Mouse (Mus musculus): ENCODE measurements at regions not wholly inside any gene's neighbourhood (a gene's known extent, or its start where the extent isn't known, plus 50 kb on each side); places are given as distances from the start of the nearest gene placed in this dataset.

DNA sequence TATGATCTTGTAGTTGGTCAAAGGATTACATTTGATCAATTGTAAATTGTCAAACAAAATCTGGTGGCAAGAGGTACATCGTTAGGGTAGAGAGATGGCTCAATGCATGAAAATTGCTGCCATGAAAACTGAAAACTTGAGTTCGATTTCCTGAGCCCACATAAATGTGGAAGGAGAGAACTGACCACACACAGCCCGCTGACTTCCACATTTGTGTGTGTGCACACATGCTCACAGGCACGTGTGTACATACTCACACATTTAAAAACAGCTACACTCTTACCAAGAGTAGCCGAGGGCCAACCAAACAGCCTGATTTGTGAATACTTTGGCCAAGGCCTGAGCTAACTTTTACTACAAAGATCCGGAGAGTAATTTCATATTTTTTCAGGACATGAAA is 60.5 kb upstream of the Smg1 start:
- ATAC-seq = no peak

DNA sequence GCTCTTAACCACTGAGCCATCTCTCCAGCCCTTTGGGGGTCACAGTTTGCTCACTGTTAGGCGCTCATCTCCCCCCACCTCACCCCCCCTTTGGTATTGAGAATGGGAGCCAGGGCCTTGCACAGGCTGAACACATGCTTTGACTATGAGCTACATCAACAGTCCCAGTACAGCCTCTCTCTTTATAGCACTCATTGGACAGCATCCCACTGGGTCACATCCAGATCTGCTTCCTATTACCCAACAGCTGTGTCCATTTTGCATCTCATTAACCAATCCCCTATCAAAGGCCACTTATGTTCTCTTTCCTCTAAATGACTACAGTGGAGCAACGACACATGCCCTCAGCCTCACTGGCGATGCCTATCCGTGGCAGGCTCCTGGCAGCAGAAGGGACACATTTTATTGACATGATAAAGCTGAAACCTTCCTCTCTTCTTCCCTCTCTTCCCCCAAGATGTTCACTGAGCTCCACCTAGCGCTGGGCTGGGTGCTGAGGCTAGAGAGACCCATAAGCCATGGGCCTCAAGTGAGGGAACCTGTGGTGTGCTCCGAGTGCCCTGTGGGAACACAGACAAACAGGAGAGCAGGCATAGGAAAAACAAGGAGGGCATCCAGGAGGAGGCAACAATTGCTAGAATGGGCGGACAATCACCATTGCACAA is 57.3 kb upstream of the Smg1 start:
- H3K4me3 ChIP-seq (ENCODE audit: low read depth, low read length) = no peak overlapping the region
- no peaks in the 10 kb centered on the region for H3K36me3 ChIP-seq (ENCODE audit: control insufficient read depth, insufficient read depth, low read length)
- DNase-seq (ENCODE audit: low spot score) (peak; percentile 56), ATAC-seq (peak; percentile 35; the same call in 1 of the 2 replicates)
- no peaks in the 10 kb centered on the region for H3K9me3 ChIP-seq (replicated peaks; ENCODE audit: control insufficient read depth, low read length)
- no peaks in the 10 kb centered on the region for H3K27me3 ChIP-seq (replicated peaks; ENCODE audit: control insufficient read depth, insufficient read depth, low read length)
- H3K27ac ChIP-seq (ENCODE audit: low read depth, low read length) = no peak overlapping the region
- no peak overlapping the region for H3K4me2 ChIP-seq (ENCODE audit: low read length)
- no peak overlapping the region for H3K9ac ChIP-seq (ENCODE audit: low read length)
- WGBS = 58% methylated on average over 7 of the region's 7 CpGs
- H3K4me1 ChIP-seq (ENCODE audit: control insufficient read depth, insufficient read depth, low read length) = peaks cover 6% of the 10 kb centered on the region; the same call in 1 of the 2 replicates

More for the DNA sequence above, 60.5 kb upstream of the Smg1 start:
- H3K4me1 ChIP-seq (ENCODE audit: control insufficient read depth, insufficient read depth, low read length) = no peaks in the 10 kb centered on the region
- no peaks in the 10 kb centered on the region for H3K9me3 ChIP-seq (replicated peaks; ENCODE audit: control insufficient read depth, low read length)
- no peak overlapping the region for H3K27ac ChIP-seq (ENCODE audit: low read depth, low read length)
- no peak overlapping the region for H3K9ac ChIP-seq (ENCODE audit: low read length)
- 90% methylated on average over 6 of the region's 6 CpGs for WGBS
- no peak overlapping the region for H3K4me3 ChIP-seq (ENCODE audit: low read depth, low read length)
- H3K27me3 ChIP-seq (replicated peaks; ENCODE audit: control insufficient read depth, insufficient read depth, low read length) = no peaks in the 10 kb centered on the region
- H3K4me2 ChIP-seq (ENCODE audit: low read length) = no peak overlapping the region
- no peak for DNase-seq (ENCODE audit: low spot score)
- no peaks in the 10 kb centered on the region for H3K36me3 ChIP-seq (ENCODE audit: control insufficient read depth, insufficient read depth, low read length)

DNA sequence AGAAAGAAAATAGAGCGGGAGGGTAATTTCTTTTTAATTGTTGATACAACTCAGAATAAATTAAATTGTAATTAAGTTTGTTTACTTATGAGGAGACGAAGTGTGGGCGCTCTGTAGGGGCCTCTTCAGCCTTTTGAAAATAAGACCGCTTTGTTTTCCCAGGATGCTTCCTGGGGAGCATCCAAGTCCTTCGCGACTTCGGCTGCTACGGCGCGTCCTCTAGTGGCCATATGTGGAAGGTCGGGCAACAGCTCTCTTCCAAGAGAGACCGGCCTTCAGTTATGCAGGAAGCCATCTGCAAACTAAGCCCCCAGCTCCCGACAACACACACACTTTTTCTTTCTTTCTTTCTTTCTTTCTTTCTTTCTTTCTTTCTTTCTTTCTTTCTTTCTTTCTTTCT is 54.1 kb upstream of the Smg1 start:
- Histone ChIP-seq H3K27me3 (replicated peaks; ENCODE audit: control insufficient read depth, insufficient read depth, low read length) (no peaks in the 10 kb centered on the region), H3K9me3 (replicated peaks; ENCODE audit: control insufficient read depth, low read length) (no peaks in the 10 kb centered on the region), H3K4me1 (ENCODE audit: control insufficient read depth, insufficient read depth, low read length) (peaks cover 6% of the 10 kb centered on the region; the same call in 1 of the 2 replicates), H3K27ac (ENCODE audit: low read depth, low read length) (no peak overlapping the region), H3K4me2 (ENCODE audit: low read length) (peak overlapping the region; percentile 33), H3K4me3 (ENCODE audit: low read depth, low read length) (no peak overlapping the region), H3K9ac (ENCODE audit: low read length) (no peak overlapping the region), H3K36me3 (ENCODE audit: control insufficient read depth, insufficient read depth, low read length) (no peaks in the 10 kb centered on the region)
- DNase-seq (ENCODE audit: low spot score) (peak; percentile 95), ATAC-seq (peak; percentile 84)
- 2% methylated on average over 13 of the region's 13 CpGs for WGBS

DNA sequence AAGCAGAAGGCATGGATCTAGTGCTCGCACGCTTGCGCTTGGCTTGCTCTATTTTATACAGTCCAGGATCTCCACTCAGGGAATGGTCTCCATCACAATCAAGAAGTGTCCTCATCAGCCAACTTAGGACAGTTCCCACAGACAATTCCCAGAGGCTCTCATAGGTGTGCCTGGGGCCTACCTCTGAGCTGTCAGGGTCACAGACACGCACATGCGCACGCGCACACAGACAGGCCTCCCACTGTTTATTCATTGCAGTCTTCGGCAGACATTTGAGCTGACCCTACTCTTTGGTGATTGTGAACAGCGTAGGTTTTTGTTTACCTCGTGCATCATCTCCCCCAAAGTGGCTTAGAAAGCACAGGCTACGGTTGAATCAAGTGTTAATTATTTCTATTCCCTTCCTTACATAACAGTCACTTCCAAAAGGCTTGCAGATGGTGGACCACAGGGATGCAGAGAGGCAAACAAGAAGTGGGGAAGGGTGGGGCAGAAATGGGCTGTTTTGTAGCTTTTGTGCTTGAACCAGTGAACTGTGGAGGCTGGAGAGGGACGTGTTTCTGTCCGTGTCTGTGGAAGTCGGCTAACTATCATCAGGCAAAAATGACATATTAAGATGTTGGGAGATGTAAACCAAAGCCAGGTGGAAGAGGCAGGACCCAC is 53.5 kb upstream of the Smg1 start:
- DNase-seq (ENCODE audit: low spot score) (peak; percentile 17), ATAC-seq (peak; percentile 35; the same call in 1 of the 2 replicates)
- 52% methylated on average over 14 of the region's 14 CpGs for WGBS
- H3K9me3 ChIP-seq (replicated peaks; ENCODE audit: control insufficient read depth, low read length) = no peaks in the 10 kb centered on the region
- H3K27ac ChIP-seq (ENCODE audit: low read depth, low read length) = no peak overlapping the region; the same call in 1 of the 2 replicates
- peaks cover 6% of the 10 kb centered on the region; the same call in 1 of the 2 replicates for H3K4me1 ChIP-seq (ENCODE audit: control insufficient read depth, insufficient read depth, low read length)
- no peak overlapping the region for H3K4me3 ChIP-seq (ENCODE audit: low read depth, low read length)
- no peaks in the 10 kb centered on the region for H3K27me3 ChIP-seq (replicated peaks; ENCODE audit: control insufficient read depth, insufficient read depth, low read length)
- no peak overlapping the region for H3K9ac ChIP-seq (ENCODE audit: low read length)
- H3K36me3 ChIP-seq (ENCODE audit: control insufficient read depth, insufficient read depth, low read length) = no peaks in the 10 kb centered on the region
- peak overlapping the region; percentile 33 for H3K4me2 ChIP-seq (ENCODE audit: low read length)

DNA sequence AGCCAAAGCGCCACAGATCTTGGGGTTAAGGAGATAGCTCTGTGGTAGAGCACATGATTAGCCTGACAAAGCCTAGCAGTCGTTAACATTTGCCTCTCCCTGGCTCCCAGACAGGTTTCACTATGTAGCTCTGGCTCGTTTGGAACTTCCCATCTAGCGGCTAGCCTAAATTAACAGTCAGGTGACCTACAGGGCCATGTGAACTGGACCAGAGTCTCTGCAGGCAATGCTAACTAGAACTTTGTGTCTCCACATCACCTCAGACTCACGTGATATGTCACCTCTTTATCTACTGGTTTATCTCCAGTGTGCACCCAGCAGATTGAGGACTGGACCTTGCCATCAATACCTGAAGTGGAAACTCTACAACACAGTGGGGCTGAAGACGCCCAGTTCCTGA is 52.4 kb upstream of the Smg1 start:
- no peak overlapping the region for H3K4me2 ChIP-seq (ENCODE audit: low read length)
- no peak overlapping the region for H3K27ac ChIP-seq (ENCODE audit: low read depth, low read length)
- no peak overlapping the region for H3K9ac ChIP-seq (ENCODE audit: low read length)
- 76% methylated on average over 6 of the region's 6 CpGs for WGBS
- no peaks in the 10 kb centered on the region for H3K27me3 ChIP-seq (replicated peaks; ENCODE audit: control insufficient read depth, insufficient read depth, low read length)
- H3K4me1 ChIP-seq (ENCODE audit: control insufficient read depth, insufficient read depth, low read length) = peaks cover 6% of the 10 kb centered on the region; the same call in 1 of the 2 replicates
- no peak overlapping the region for H3K4me3 ChIP-seq (ENCODE audit: low read depth, low read length)
- ATAC-seq = no peak
- no peak for DNase-seq (ENCODE audit: low spot score)
- no peaks in the 10 kb centered on the region for H3K36me3 ChIP-seq (ENCODE audit: control insufficient read depth, insufficient read depth, low read length)
- H3K9me3 ChIP-seq (replicated peaks; ENCODE audit: control insufficient read depth, low read length) = no peaks in the 10 kb centered on the region

DNA sequence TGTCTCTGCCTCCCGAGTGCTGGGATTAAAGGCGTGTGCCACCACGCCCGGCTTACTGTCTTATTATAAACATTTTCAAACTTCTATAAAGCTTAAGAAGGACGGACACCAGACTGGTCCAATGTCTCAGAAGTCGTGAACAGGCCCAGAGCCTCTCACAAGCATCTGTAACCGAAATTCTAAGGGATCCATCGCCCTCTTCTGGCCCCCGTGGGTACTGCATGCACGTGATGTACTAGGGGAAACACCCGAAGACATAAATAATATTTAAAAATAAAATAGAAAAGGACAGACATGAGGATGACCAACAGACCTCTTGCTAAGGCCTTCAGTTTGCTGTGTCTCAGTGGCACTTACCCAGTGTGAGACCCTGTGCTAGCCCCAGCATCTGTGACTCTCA is 51.8 kb upstream of the Smg1 start:
- WGBS = 78% methylated on average over 11 of the region's 11 CpGs
- Histone ChIP-seq H3K27me3 (replicated peaks; ENCODE audit: control insufficient read depth, insufficient read depth, low read length) (no peaks in the 10 kb centered on the region), H3K4me1 (ENCODE audit: control insufficient read depth, insufficient read depth, low read length) (peaks cover 6% of the 10 kb centered on the region; the same call in 1 of the 2 replicates), H3K4me2 (ENCODE audit: low read length) (no peak overlapping the region), H3K9me3 (replicated peaks; ENCODE audit: control insufficient read depth, low read length) (no peaks in the 10 kb centered on the region), H3K9ac (ENCODE audit: low read length) (no peak overlapping the region), H3K27ac (ENCODE audit: low read depth, low read length) (no peak overlapping the region), H3K4me3 (ENCODE audit: low read depth, low read length) (no peak overlapping the region), H3K36me3 (ENCODE audit: control insufficient read depth, insufficient read depth, low read length) (no peaks in the 10 kb centered on the region)
- DNase-seq (ENCODE audit: low spot score) (no peak), ATAC-seq (no peak)

DNA sequence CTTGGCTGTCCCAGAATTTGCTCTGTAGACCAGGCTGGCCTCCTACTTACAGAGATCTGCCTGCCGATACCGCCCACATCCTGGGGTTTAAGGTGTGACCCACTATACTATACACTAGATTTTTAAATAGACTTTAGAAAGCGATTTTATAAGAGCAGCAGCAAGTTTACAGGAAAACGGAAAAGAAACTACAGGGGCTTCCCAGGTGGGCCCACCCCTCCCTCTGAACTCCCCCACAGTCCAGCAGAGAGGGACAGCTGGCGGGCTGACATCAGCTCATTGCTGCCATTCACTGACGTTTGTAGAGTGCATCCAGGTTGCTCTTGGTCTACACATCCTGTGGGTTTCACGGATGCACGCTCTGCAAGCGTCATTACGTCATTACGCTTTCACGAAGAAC is 51.2 kb upstream of the Smg1 start:
- Histone ChIP-seq H3K36me3 (ENCODE audit: control insufficient read depth, insufficient read depth, low read length) (no peaks in the 10 kb centered on the region), H3K27ac (ENCODE audit: low read depth, low read length) (no peak overlapping the region), H3K4me3 (ENCODE audit: low read depth, low read length) (no peak overlapping the region), H3K9ac (ENCODE audit: low read length) (no peak overlapping the region), H3K9me3 (replicated peaks; ENCODE audit: control insufficient read depth, low read length) (no peaks in the 10 kb centered on the region), H3K4me2 (ENCODE audit: low read length) (no peak overlapping the region), H3K4me1 (ENCODE audit: control insufficient read depth, insufficient read depth, low read length) (peaks cover 6% of the 10 kb centered on the region; the same call in 1 of the 2 replicates), H3K27me3 (replicated peaks; ENCODE audit: control insufficient read depth, insufficient read depth, low read length) (no peaks in the 10 kb centered on the region)
- no peak for DNase-seq (ENCODE audit: low spot score)
- WGBS = 90% methylated on average over 12 of the region's 12 CpGs
- ATAC-seq = no peak

Measured in forebrain, embryonic 14.5 days (tissue).